Mouse (Mus musculus) small intestine, adult 2 months (tissue): ENCODE results near the gene Pcx.

ENCODE experiments used
- CTCF ChIP-seq: fragments of 200-500 bp; IDR thresholded peaks from 2 replicates; pipeline ENCODE4 v1.5.1; 2012; ENCODE audit warnings: low read depth, mild to moderate bottlenecking, control low read depth, inconsistent platforms, low read length, moderate library complexity, mixed read lengths; ENCODE audit not compliant: insufficient replicate concordance, insufficient read length; ENCODE audit errors: extremely low read depth
- POLR2A ChIP-seq: fragments of 200-500 bp; IDR thresholded peaks from 2 replicates; pipeline ENCODE4 v1.6.1; 2012; ENCODE audit warnings: low read depth, mild to moderate bottlenecking, control low read depth, inconsistent platforms, low read length, moderate library complexity

DNA sequence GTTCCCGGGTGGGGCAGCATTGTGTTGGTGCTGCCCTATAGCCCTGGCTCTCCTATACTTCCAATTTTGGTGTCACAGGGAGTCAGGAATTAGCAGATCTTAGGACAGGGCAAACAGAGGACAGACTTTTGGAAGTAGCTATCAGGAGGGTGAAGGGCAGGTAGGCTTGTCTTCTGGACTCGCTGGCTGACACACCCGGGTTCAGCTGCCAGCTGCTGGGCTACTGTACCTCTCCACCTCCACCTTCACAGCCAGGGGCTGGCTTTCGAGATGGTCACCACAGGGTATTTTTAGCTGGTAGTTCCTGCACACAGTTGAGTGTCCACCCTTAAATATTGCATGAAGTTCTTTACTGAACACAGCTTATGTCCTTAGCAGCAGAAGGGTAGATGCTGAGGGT is 98.2 kb downstream of the Pcx start:
- TF ChIP-seq POLR2A (no peak), CTCF (no peak)
